Mouse (Mus musculus) spleen, adult 2 months (tissue): ENCODE measurements around the gene Ntn1.

Experiments used
- CTCF ChIP-seq: fragments of 200-500 bp; IDR thresholded peaks from 2 replicates; pipeline ENCODE4 v1.5.1; 2011; ENCODE audit warnings: mild to moderate bottlenecking, inconsistent platforms; ENCODE audit not compliant: insufficient read depth, insufficient read length, insufficient replicate concordance; ENCODE audit errors: extremely low read depth
- POLR2A ChIP-seq: fragments of 200-500 bp; IDR thresholded peaks from 2 replicates; pipeline ENCODE4 v1.6.1; 2011; ENCODE audit warnings: low read depth, low read length, inconsistent platforms

GRCm38 (mm10) chr11:68188695-68189201 is 211.9 kb downstream of the Ntn1 start:
- TF ChIP-seq CTCF (no peak), POLR2A (no peak)
